Mouse (Mus musculus): ENCODE measurements at regions not wholly inside any gene's neighbourhood (a gene's known extent, or its start where the extent isn't known, plus 50 kb on each side); places are given as distances from the start of the nearest gene placed in this dataset.

DNA sequence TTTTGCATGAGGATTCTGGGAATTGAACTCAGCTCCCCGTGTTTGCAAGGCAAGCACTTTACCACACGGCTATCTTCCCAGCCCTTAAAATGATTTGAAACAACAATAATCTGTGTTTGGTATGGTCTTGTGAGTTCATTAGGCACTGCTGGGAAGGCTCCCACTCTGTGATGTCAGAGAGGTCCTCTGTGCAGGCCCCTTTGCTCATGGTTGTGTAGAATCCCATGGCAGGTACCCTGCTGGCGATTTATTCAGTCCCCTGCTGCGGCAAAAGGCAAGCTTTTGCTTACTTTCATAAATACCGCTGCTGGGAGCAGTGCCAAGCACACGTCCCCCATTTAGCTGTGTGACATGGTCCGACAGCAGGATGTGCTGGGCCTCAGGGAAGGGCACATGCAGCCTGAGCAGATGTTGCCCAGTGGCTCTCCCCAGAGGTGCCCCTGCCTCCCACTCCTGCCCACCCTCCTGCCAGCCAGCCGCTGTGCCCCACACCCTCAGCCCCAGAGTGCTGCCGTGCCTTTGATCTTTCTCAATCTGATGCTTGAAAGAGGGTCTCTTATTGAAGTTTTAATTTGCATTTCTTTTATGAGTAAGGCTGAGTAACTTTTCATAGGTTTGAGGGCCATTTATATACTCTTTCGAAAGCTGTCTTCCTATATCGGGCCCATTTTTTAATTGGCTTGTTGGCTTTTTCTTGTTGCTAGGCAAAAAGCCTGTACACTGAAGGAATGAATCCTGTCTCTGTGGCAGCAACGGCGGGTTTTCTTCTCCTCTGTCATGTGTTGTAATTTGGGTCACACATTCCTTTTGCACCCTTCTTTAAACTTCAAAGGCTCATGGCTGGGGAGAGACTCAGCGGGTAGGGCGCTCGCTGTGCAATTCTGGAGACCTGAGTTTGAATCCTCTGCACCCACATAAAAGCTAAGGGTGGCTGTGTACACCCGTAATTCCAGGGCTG lies 136.2 kb upstream of the Tle3 start:
- H3K36me3 ChIP-seq (ENCODE audit: control insufficient read depth, insufficient read depth, low read length) = no peaks in the 10 kb centered on the region
- no peak overlapping the region for H3K4me3 ChIP-seq (ENCODE audit: low read depth, low read length)
- TF ChIP-seq POLR2A (IDR thresholded peaks at IDR 0.05; ENCODE audit: low read depth, low read length) (no peak), CTCF (IDR thresholded peaks at IDR 0.05; ENCODE audit: extremely low read depth, insufficient read length, insufficient replicate concordance, low read depth, low read length) (no peak)
- no peaks in the 10 kb centered on the region for H3K27me3 ChIP-seq (ENCODE audit: control insufficient read depth, insufficient read depth, low read length)
- 69% methylated on average over 17 of the region's 17 CpGs for WGBS
- no peaks in the 10 kb centered on the region; the same call in 1 of the 2 replicates for H3K4me1 ChIP-seq (ENCODE audit: control insufficient read depth, insufficient read depth, insufficient read length, low read length)
- H3K27ac ChIP-seq (ENCODE audit: insufficient read depth, low read depth, low read length) = no peak overlapping the region

DNA sequence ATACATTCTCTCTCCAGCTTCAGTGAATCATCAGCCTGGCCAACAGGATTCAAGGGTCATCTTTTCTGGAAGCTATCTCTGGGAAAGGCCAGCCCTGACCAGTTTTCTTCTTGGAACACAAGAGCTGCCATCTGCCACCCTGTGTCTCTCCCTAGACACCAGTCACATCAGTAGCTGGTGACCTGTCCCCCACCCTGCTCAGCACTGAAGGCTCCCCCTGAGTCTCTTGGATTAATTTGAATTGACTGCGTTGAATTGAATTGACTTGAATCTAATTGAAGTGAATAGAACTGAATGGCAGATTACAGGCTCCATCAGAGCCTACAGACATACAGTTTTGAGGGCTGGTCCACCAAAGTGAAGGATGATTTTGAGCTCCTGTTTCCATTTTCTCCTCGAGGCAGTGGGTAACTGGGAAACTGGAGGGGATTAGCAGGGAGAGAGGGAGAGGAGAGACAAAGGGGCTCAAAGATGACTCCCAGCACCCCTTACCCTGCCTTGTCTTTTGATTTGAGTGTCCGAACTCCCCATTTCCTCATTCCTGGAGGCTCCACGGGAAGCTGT lies 133.4 kb upstream of the Tle3 start:
- no peak for TF ChIP-seq POLR2A (IDR thresholded peaks at IDR 0.05; ENCODE audit: low read depth, low read length)
- TF ChIP-seq CTCF (IDR thresholded peaks at IDR 0.05; ENCODE audit: extremely low read depth, insufficient read length, insufficient replicate concordance, low read depth, low read length) = no peak
- WGBS = 55% methylated on average over 4 of the region's 4 CpGs
- no peaks in the 10 kb centered on the region for H3K36me3 ChIP-seq (ENCODE audit: control insufficient read depth, insufficient read depth, low read length)

DNA sequence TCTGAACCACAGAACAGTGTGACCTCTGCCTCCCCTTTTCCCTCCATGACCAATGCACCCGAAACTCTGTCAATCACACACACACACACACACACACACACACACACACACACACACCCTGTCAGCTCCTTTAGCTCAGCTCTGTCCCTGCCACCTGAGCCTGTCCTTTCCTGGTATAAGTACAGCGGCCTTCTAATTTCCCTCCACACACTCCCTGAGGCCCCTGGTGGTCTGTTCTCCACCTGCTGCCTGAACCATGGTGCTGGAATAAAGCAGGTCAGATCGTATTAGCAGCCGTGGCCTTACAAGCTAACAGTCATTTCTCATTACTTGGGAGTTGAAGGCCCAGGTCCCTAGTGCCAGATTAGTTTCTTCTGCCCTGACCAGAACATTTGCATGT lies 132.8 kb upstream of the Tle3 start:
- H3K27ac ChIP-seq (ENCODE audit: insufficient read depth, low read depth, low read length) = no peak overlapping the region
- H3K4me1 ChIP-seq (ENCODE audit: control insufficient read depth, insufficient read depth, insufficient read length, low read length) = no peaks in the 10 kb centered on the region; the same call in 1 of the 2 replicates
- H3K27me3 ChIP-seq (ENCODE audit: control insufficient read depth, insufficient read depth, low read length) = no peaks in the 10 kb centered on the region
- TF ChIP-seq POLR2A (IDR thresholded peaks at IDR 0.05; ENCODE audit: low read depth, low read length) = no peak
- no peak for TF ChIP-seq CTCF (IDR thresholded peaks at IDR 0.05; ENCODE audit: extremely low read depth, insufficient read length, insufficient replicate concordance, low read depth, low read length)
- H3K36me3 ChIP-seq (ENCODE audit: control insufficient read depth, insufficient read depth, low read length) = no peaks in the 10 kb centered on the region
- H3K4me3 ChIP-seq (ENCODE audit: low read depth, low read length) = no peak overlapping the region
- WGBS = 75% methylated on average over 4 of the region's 4 CpGs

More for the DNA sequence above, 133.4 kb upstream of the Tle3 start:
- no peaks in the 10 kb centered on the region; the same call in 1 of the 2 replicates for H3K4me1 ChIP-seq (ENCODE audit: control insufficient read depth, insufficient read depth, insufficient read length, low read length)
- H3K4me3 ChIP-seq (ENCODE audit: low read depth, low read length) = no peak overlapping the region
- H3K27me3 ChIP-seq (ENCODE audit: control insufficient read depth, insufficient read depth, low read length) = no peaks in the 10 kb centered on the region
- no peak overlapping the region for H3K27ac ChIP-seq (ENCODE audit: insufficient read depth, low read depth, low read length)

DNA sequence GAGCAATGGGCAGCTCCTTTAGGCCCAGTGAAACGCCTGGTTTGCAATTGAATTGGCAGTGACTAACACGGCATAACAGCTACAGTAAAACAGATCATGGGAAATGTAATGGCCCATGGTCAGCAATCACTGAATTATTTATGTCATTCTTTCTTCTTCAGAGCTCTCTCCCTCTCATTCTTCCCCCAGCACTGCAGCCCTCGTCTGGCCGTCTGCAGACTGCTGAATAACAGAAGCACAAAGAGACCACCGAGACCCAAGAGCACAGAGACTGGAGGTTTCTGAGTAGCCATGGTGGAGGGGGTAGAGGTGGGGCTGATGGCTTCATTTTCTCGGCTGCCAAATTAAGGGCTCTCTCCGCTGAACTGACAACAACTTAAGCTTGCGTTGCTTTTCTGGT lies 130.7 kb upstream of the Tle3 start:
- TF ChIP-seq CTCF (IDR thresholded peaks at IDR 0.05; ENCODE audit: extremely low read depth, insufficient read length, insufficient replicate concordance, low read depth, low read length) (no peak), POLR2A (IDR thresholded peaks at IDR 0.05; ENCODE audit: low read depth, low read length) (no peak)
- no peaks in the 10 kb centered on the region for H3K27me3 ChIP-seq (ENCODE audit: control insufficient read depth, insufficient read depth, low read length)
- H3K27ac ChIP-seq (ENCODE audit: insufficient read depth, low read depth, low read length) = no peak overlapping the region
- 75% methylated on average over 8 of the region's 8 CpGs for WGBS
- H3K36me3 ChIP-seq (ENCODE audit: control insufficient read depth, insufficient read depth, low read length) = no peaks in the 10 kb centered on the region
- H3K4me1 ChIP-seq (ENCODE audit: control insufficient read depth, insufficient read depth, insufficient read length, low read length) = no peaks in the 10 kb centered on the region
- H3K4me3 ChIP-seq (ENCODE audit: low read depth, low read length) = no peak overlapping the region

DNA sequence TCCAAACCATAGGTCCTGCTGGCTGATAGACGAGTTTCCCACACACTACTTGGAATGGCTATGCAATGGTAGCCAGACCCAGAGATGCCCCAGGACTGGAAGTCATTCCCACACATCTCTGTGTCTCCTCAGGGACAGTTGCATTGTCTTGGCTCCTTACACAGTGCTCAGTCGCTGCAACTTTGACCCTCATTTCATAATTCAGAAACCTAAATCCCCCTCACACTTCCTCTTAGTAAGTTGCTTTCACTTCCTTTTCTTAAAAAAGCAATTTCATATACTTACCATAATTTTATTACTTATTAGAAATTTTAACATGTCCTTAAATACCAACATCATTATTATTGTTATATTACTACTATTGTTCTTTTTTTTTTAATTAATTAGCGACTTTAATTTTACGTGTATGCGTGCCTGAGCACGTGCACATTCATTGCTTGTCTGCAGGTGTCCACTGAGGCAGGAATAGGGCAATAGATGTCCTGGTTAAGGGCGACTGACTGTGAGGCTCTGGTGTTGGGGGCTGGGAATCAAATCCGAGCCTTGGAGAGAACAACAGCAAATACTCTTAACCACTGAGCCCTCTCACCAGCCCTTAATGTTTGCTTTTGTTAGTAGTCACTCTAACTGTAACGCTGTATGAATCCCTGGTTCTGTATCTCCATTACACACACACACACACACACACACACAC lies 129.9 kb upstream of the Tle3 start:
- Histone ChIP-seq H3K27ac (ENCODE audit: insufficient read depth, low read depth, low read length) (no peak overlapping the region), H3K27me3 (ENCODE audit: control insufficient read depth, insufficient read depth, low read length) (no peaks in the 10 kb centered on the region), H3K4me1 (ENCODE audit: control insufficient read depth, insufficient read depth, insufficient read length, low read length) (no peaks in the 10 kb centered on the region), H3K4me3 (ENCODE audit: low read depth, low read length) (no peak overlapping the region), H3K36me3 (ENCODE audit: control insufficient read depth, insufficient read depth, low read length) (no peaks in the 10 kb centered on the region)
- 66% methylated on average over 9 of the region's 9 CpGs for WGBS
- no peak for TF ChIP-seq POLR2A (IDR thresholded peaks at IDR 0.05; ENCODE audit: low read depth, low read length)
- TF ChIP-seq CTCF (IDR thresholded peaks at IDR 0.05; ENCODE audit: extremely low read depth, insufficient read length, insufficient replicate concordance, low read depth, low read length) = no peak

DNA sequence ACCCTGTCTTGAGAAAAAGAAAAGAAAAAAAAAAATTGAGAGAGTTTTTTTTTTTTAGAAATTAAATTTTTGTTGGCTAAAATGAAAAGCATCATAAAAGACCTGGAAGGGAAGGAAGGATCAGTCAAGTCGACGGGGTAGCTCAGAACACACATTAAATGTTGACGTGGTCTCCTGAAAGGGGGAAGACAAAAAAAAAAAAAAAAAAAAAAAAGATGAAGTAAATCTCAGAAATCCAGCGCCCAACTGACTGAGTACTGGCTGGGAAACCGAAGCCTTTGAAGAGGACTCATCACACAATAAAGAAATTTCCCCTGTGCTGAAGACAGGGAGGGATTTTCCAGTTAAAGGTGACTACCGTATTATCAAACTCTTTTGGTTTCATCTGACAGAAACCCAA lies 128.9 kb upstream of the Tle3 start:
- Histone ChIP-seq H3K36me3 (ENCODE audit: control insufficient read depth, insufficient read depth, low read length) (no peaks in the 10 kb centered on the region), H3K27me3 (ENCODE audit: control insufficient read depth, insufficient read depth, low read length) (no peaks in the 10 kb centered on the region), H3K27ac (ENCODE audit: insufficient read depth, low read depth, low read length) (no peak overlapping the region), H3K4me1 (ENCODE audit: control insufficient read depth, insufficient read depth, insufficient read length, low read length) (no peaks in the 10 kb centered on the region), H3K4me3 (ENCODE audit: low read depth, low read length) (no peak overlapping the region)
- whole genome bisulfite sequencing = 71% methylated on average over 6 of the region's 6 CpGs
- TF ChIP-seq CTCF (IDR thresholded peaks at IDR 0.05; ENCODE audit: extremely low read depth, insufficient read length, insufficient replicate concordance, low read depth, low read length) (no peak), POLR2A (IDR thresholded peaks at IDR 0.05; ENCODE audit: low read depth, low read length) (no peak)
